Mouse (Mus musculus) gastrocnemius, postnatal 4 days (tissue): Measurements from ENCODE around the gene Mthfd1l. TPM values are rescaled to one million over a fixed set of nuclear protein-coding genes. Genes with fewer than 3 reads are reported as not detected.

Experiments
- DNase-seq, 2 experiments: peaks; one replicate each; pipeline ENCODE4 v3.0.0; 2021 to 2022; ENCODE audit warnings: low spot score in 2 of 2, mixed read lengths in 2 of 2
- long read RNA-seq, 2 experiments: library from polyadenylated mRNA; stranded (forward); transcript quantifications; one replicate each; pipeline ENCODE4 v2.0.0; 2021
- total RNA-seq, 2 experiments: library from RNA; stranded (reverse); gene quantifications; 2 replicates each; pipeline ENCODE4 v1.2.3; 2021

Gene Mthfd1l
- 10 to 100 TPM in 1 of 2 experiments, 1 to 10 TPM in 1; 9.1 to 10.1 TPM for total RNA-seq
- long read RNA-seq, experiment 1, transcript Mthfd1l-201 (28 exons, 3,535 nt): minor isoform, 6 of 17 reads
- long read RNA-seq, experiment 1, transcript Mthfd1l-202 (28 exons, 3,669 nt): major isoform, 7 of 17 reads
- long read RNA-seq, experiment 1, partial matches to known transcripts: 2 of 17 reads
- long read RNA-seq, experiment 1, other reads (novel, unspliced or antisense): 2 of 17 reads
- long read RNA-seq, experiment 2, transcript Mthfd1l-201 (28 exons, 3,535 nt): major isoform, 7 of 16 reads
- long read RNA-seq, experiment 2, partial matches to known transcripts: 2 of 16 reads
- long read RNA-seq, experiment 2, other reads (novel, unspliced or antisense): 4 of 16 reads

DNA sequence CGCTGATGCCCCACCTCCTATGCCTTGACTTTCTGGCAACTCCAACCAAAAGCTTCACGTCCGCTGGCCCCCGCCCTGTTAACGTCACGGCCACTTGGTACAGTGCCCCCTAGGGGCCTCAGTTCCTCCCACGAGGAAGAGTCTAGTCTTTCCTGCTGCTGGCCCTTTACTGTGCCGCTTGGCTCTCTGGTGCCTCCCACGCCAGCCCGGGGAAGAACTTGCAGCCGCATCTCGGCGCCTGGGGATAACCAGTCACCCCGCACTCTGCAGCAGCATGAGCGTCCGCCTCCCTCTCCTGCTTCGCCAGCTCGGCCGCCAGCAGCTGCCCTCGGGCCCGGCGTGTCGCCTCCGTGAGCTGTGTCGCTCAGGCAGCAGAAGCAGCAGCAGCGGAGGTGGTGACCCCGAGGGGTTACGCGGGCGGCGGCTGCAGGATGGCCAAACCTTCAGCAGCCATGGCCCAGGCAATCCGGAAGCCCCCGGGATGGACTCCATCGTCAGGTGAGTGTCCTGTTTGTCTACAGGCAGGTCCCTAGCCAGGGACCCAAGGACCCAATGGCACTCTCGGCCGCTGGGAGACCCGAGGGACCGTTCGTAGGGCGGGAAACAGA is at the start of gene Mthfd1l:
Mthfd1l (plus strand) TSS at position 138 of the 608 bp plus-strand sequence.
- DNase-seq: peak; percentile 56 to 81

- no peak for DNase-seq
Observed at GRCm38 (mm10) chr10:3928008-3928545, 44.8 kb upstream of the Mthfd1l start.

DNA sequence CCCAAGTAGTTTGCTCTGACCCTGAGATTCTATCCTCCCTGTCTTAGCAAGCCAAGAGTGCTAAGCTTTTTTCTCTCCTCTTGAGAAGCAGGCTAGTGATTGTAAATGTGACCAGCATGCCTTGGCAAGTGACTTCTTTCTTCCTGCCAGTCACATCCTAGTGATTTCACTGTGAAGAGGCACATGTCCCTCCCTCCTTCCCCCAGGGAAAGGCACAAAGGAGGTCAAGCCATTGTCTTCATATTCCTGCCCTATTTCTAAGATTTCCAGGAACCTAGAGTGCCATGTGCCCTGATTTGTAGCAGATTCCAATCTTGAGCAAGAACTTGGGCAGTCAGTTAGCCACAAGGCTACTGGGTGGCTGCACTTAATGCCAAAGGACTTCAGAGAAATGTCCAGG is 41.1 kb upstream of the Mthfd1l start:
- DNase-seq: no peak

- DNase-seq: no peak
Observed at GRCm38 (mm10) chr10:3933311-3933940, 39.5 kb upstream of the Mthfd1l start.

DNA sequence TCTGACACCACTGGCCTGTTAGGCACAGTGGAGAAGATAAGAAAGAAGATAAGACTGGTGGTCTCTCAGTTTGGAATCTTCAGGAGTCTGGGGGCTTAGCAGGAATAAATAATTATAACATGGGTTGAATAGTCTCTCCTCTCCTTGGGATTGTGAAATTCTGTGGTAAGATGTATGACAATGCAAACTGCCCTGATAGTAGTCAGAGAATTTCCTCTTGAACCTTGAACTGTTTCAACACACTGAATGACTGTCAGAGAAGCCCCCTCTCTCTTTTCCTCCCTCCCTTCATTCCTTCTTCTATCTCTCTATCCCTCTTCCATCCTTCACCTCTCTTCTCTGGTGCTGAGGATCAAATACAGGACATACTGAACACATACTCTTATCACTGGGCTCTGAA is 36.1 kb upstream of the Mthfd1l start:
- no peak for DNase-seq

DNA sequence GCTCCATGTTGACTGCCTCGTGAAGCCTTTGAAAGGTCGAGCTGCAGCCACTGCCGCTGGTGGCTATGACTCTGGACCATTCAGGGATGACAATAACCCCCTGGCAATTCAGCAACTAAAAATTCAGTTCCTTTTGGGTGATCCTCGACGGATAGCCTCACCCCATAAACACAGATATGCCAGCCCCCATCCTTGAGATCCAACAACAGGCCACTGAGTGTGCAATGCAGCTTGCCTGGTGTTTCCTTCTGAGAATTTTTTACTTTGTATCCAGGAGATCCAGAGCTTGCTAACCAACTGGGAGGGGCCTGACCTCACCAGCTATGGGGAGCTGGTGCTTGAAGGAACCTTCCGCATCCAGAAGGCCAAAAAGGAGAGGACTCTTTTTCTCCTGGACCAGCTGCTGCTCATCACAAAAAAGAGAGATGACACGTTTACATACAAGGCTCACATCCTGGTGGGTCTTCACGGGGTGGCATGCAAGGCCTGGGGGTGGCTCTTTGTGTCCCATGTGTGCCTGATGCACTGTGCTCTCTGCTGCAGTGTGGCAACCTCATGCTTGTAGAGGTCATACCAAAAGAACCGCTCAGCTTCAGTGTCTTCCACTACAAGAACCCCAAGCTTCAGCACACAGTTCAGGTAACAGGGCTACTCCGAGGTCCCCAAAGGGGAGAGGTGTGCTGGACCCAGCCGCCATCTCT is 32.9 kb upstream of the Mthfd1l start:
- DNase-seq: no peak

- DNase-seq: no peak
Observed at GRCm38 (mm10) chr10:3940596-3940975, 32.3 kb upstream of the Mthfd1l start.

GRCm38 (mm10) chr10:3941054-3941757 is 31.7 kb upstream of the Mthfd1l start:
- DNase-seq: no peak

GRCm38 (mm10) chr10:3942289-3942688 is 30.6 kb upstream of the Mthfd1l start:
- DNase-seq: no peak

- DNase-seq: peak; percentile 53 to 61
Observed at GRCm38 (mm10) chr10:3943492-3944395, 29.2 kb upstream of the Mthfd1l start.

DNA sequence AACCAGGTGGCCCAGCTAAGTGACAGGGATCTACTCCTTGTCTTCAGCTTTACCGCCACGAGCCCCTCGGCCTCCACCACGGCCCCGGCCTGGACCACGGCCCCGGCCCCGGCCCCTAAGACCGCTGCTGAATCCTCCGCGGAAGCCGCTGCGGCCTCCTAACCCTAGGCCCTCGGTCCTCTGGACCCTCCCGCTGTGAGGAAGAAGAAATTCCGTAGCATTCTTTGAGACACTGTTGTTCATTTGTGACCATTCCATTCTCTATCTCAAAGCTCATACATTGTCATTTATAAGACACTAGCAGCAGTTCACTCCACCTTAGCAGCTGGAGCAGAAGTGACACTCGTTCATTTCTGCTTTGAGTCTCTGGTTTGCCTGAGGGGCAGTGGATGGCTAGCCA is 26.0 kb upstream of the Mthfd1l start:
- DNase-seq: no peak

- no peak for DNase-seq
Observed at GRCm38 (mm10) chr10:3947346-3947745, 25.6 kb upstream of the Mthfd1l start.

DNA sequence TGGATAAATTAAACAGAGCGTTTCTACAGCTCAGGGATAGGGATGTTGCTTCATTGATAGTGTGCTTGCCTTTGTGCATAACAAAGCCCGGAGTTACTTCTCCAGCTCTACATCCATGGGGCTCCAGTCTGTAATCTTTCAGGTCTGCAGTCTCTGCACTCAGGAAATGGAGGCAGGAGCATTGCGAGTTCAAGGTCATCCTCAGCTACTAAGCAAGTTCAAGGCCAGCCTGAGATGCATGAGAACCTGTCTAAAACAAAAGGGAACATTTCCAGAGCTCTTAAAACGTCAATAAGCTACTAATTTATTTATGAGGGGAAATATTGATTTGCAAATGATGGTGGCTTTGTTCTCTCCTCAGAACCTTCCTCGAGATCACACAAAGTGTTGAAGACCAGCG is 23.6 kb upstream of the Mthfd1l start:
- DNase-seq: no peak

- no peak for DNase-seq
Observed at GRCm38 (mm10) chr10:3956471-3956870, 16.4 kb upstream of the Mthfd1l start.

GRCm38 (mm10) chr10:3958591-3958990 is 14.3 kb upstream of the Mthfd1l start:
- DNase-seq: no peak

DNA sequence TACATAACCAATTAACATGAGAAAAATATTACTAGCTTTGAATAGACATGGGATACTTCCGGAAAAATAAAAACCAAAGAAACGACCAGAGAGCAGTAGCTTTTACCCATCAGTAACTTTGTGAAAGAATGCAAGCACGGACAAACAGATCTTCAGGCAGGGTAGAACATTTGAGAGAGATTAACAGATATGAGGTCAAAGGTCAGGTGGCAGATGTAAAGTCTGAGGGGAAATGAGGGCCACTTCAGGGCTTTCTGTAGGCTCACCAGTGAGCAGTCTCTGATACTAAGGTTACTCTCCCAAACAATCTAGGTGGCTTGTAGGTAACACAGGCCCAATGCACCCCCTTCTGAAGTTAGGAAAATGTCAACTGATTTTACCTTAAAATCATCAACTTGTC is 3.9 kb upstream of the Mthfd1l start:
- DNase-seq: no peak

DNA sequence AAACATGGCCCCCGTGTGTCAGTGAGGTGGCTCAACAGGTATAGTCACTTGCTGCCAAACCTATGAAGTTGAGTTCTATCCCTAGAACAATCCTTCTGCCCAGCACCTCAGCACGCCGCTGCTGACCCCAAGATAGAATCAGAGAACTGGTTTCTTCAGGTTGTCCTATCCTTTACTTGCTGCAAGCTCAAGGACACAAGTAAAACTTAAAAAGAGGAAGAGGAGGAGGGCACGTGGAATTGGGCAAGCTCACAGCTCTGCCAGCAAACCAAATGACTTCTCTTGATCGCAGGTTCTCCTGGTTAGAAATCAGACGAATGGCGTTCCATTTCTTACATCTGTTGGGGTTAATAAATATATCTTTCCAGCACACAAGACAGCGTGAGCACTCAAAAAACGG is 681 bp upstream of the Mthfd1l start:
- DNase-seq: no peak

DNA sequence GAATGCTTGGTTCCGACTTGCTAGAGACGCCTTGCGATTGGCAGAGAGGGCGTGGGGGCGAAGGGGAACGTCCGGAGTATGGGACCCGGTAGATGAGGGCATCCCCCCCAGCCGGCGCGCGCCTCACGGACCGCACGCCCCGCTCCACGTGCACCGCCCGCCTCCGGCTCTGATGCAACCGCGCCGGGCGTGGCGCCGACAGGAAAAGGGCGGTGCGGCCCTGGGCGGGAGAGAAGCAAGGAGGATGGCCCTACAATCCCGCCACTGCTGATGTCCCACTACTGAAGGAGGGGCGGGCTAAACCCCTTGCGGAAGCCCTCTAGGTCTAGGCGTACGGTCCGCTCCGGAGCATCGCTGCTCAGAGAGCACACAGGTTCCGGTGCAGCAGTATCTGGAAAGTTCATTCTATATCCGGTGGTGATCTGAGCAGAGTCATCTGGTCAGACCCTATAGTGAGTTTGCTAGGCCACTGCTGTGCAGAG is 712 bp downstream of the Mthfd1l start:
- DNase-seq: peak; percentile 82 to 89

- DNase-seq: no peak
Observed at GRCm38 (mm10) chr10:3974380-3974779, 1.5 kb downstream of the Mthfd1l start.
